Mouse (Mus musculus) forebrain, embryonic 14.5 days (tissue): ENCODE measurements around the gene Chga. TPM values are rescaled to one million over a fixed set of nuclear protein-coding genes. Genes with fewer than 3 reads are reported as not detected.

ENCODE experiments used
- ATAC-seq: fragments of 200-750 bp; cut with Nextera tagmentation; 2 replicates; pipeline ENCODE4 v1.8.0; 2017; ENCODE audit warnings: mild to moderate bottlenecking, moderate library complexity
- DNase-seq: peaks from one replicate; pipeline ENCODE4 v3.0.0-alpha.2; 2015; ENCODE audit warnings: low spot score
- H3K27ac ChIP-seq: fragments of 300-500 bp; sonication (generic); 2 replicates; pipeline ENCODE4 v1.5.1; 2014; ENCODE audit warnings: low read depth, mild to moderate bottlenecking, control low read depth, low read length, moderate library complexity
- H3K27me3 ChIP-seq: fragments of 300-500 bp; sonication (generic); replicated peaks from 2 replicates; pipeline ENCODE4 v1.6.1; 2014; ENCODE audit warnings: low read length, control low read depth, mixed read lengths; ENCODE audit not compliant: control insufficient read depth, insufficient read depth
- H3K36me3 ChIP-seq: fragments of 300-500 bp; sonication (generic); 2 replicates; pipeline ENCODE4 v1.6.1; 2014; ENCODE audit warnings: low read length, control low read depth; ENCODE audit not compliant: control insufficient read depth, insufficient read depth
- H3K4me1 ChIP-seq: fragments of 300-500 bp; sonication (generic); 2 replicates; pipeline ENCODE4 v1.6.1; 2014; ENCODE audit warnings: antibody characterized with exemption, low read length, control low read depth; ENCODE audit not compliant: control insufficient read depth, insufficient read depth
- H3K4me2 ChIP-seq: fragments of 300-500 bp; sonication (generic); 2 replicates; pipeline ENCODE4 v1.6.1; 2014; ENCODE audit warnings: mild to moderate bottlenecking, control low read depth, low read length
- H3K4me3 ChIP-seq: fragments of 300-500 bp; sonication (generic); 2 replicates; pipeline ENCODE4 v1.5.1; 2014; ENCODE audit warnings: low read depth, low read length, control low read depth
- H3K9ac ChIP-seq: fragments of 300-500 bp; sonication (generic); 2 replicates; pipeline ENCODE4 v1.6.1; 2014; ENCODE audit warnings: mild to moderate bottlenecking, low read length, control low read depth, moderate library complexity
- H3K9me3 ChIP-seq: fragments of 300-500 bp; sonication (generic); replicated peaks from 2 replicates; pipeline ENCODE4 v1.6.1; 2016; ENCODE audit warnings: low read length, control low read depth, mixed read lengths; ENCODE audit not compliant: control insufficient read depth
- WGBS: fragments of 180-500 bp; shearing (Covaris S2); extraction: QIAGEN DNeasy Blood & Tissue Kit; methylation state at CpG from one replicate; pipeline ENCODE4 v1.1.7; 2014; 5-methylcytosine and 5-hydroxymethylcytosine counted together
- polyA plus RNA-seq: library from polyadenylated mRNA; unstranded; fragments of >200 nt; fragmentation: Nextera tagmentation; extraction: Ambion mirVana; gene quantifications from 2 replicates; pipeline ENCODE4 v1.2.1, GENCODE M21; 2014

The Chga gene
- polyA plus RNA-seq, 1 experiment from 2014 or later = 63.3 TPM

DNA sequence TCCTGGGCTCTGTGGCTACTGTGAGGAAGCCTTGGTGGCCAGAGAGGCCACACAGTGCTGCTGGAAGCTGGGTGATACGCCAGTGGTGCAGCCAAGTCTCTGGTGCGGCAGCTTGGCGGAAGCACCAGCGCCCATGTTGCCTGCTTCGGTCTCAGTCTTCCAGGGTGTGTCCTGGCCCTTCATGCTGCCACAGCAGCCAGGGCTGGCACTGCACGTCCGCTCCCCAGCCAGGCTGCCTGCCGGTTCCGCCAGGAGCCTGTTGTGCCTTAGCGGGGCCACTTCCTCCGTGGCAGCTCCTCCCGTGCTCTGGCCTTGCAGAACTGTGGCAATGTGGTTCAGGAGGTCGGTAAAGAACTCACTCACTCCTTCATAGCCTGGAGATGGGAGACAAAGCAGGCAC is 15.3 kb downstream of the Chga start:
- H3K36me3 ChIP-seq = peaks cover 32% of the 10 kb centered on the region
- H3K9ac ChIP-seq = no peak overlapping the region
- no peaks in the 10 kb centered on the region for H3K27me3 ChIP-seq
- no peaks in the 10 kb centered on the region for H3K4me1 ChIP-seq
- H3K4me2 ChIP-seq = no peak overlapping the region
- no peak overlapping the region for H3K4me3 ChIP-seq
- ATAC-seq (no peak), DNase-seq (no peak)
- H3K9me3 ChIP-seq = no peaks in the 10 kb centered on the region
- no peak overlapping the region for H3K27ac ChIP-seq
- 84% methylated on average over 13 of the region's 13 CpGs for WGBS

GRCm38 (mm10) chr12:102570734-102571133 is 16.0 kb downstream of the Chga start:
- ATAC-seq (no peak), DNase-seq (no peak)
- H3K9me3 ChIP-seq = no peaks in the 10 kb centered on the region
- no peak overlapping the region for H3K9ac ChIP-seq
- WGBS = 78% methylated on average over 5 of the region's 5 CpGs
- H3K4me1 ChIP-seq = no peaks in the 10 kb centered on the region
- H3K4me3 ChIP-seq = no peak overlapping the region
- no peak overlapping the region for H3K27ac ChIP-seq
- no peak overlapping the region for H3K4me2 ChIP-seq
- H3K36me3 ChIP-seq = peaks cover 32% of the 10 kb centered on the region
- no peaks in the 10 kb centered on the region for H3K27me3 ChIP-seq

DNA sequence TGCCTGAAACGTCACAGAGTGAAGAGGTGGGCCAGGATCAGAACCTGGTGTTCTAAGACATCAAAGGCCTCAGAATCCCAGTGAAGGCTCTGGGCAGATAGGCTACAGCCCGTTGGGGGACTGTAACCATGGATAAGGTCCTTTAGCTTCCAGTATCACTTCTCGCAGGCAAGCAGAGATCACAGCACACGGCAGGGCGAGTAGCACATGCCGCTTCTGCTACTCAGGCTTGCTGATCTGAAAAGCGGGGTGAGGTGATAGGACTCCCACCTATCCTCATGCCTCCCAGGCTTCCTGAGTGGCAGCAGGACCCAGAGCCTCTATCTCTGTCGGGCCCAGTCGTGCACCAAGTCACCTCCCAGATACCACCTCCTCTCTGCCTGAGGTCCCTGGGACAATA is 16.9 kb downstream of the Chga start:
- Histone ChIP-seq H3K27me3 (no peaks in the 10 kb centered on the region), H3K27ac (no peak overlapping the region), H3K4me3 (no peak overlapping the region), H3K4me1 (no peaks in the 10 kb centered on the region), H3K4me2 (no peak overlapping the region), H3K9ac (no peak overlapping the region), H3K36me3 (peaks cover 36% of the 10 kb centered on the region), H3K9me3 (no peaks in the 10 kb centered on the region)
- WGBS = 89% methylated on average over 9 of the region's 9 CpGs
- DNase-seq (no peak), ATAC-seq (no peak)

- no peak for DNase-seq
- no peak overlapping the region for H3K4me2 ChIP-seq
- no peaks in the 10 kb centered on the region for H3K9me3 ChIP-seq
- H3K4me3 ChIP-seq = no peak overlapping the region
- 60% methylated on average over 7 of the region's 7 CpGs for WGBS
- H3K27me3 ChIP-seq = no peaks in the 10 kb centered on the region
- ATAC-seq = no peak
- H3K36me3 ChIP-seq = peaks cover 49% of the 10 kb centered on the region
- no peaks in the 10 kb centered on the region for H3K4me1 ChIP-seq
- no peak overlapping the region for H3K27ac ChIP-seq
- no peak overlapping the region for H3K9ac ChIP-seq
These were observed 18.3 kb downstream of the Chga start for GRCm38 (mm10) chr12:102573036-102573435.

- Histone ChIP-seq H3K27ac (no peak overlapping the region), H3K4me2 (no peak overlapping the region), H3K9ac (no peak overlapping the region), H3K4me3 (no peak overlapping the region), H3K36me3 (peaks cover 50% of the 10 kb centered on the region), H3K9me3 (no peaks in the 10 kb centered on the region), H3K4me1 (no peaks in the 10 kb centered on the region), H3K27me3 (no peaks in the 10 kb centered on the region)
- ATAC-seq = no peak
- 88% methylated on average over 5 of the region's 5 CpGs for WGBS
- no peak for DNase-seq
These were observed 21.0 kb downstream of the Chga start for GRCm38 (mm10) chr12:102575541-102576329.

DNA sequence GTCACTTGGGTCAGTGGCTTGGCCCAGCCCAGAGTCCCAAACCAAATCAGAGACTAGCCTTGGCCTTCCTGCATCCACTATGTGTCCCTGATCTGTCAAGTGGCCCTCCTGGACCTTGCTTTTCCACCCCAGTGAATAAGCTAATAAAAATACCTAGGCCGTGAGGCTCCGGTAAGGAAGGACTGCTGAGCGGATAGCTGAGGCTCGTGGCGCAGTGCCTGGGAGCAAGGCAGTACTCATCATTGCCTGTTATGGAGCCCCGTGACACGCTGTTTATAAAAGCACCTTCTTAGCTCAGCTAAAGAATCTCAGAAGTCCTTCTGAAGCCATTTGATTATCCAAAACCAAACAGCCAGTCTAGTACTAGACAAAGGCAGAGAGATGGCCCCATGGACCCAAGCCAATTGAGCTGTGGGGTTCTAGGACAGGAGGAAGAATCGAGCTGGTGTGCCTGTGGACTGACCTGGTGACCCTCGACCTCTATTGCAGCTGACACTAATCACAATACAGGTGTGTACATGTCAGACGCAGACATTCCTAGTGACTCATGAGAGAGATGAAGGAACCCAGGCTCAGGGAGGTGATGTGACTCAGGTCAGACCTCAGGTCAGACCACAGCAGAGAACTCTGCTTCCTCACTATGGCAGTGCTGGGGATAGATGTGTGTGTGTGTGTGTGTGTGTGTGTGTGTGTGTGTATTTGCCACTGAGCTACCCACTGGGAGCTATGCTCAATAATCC is 22.1 kb downstream of the Chga start:
- Histone ChIP-seq H3K27me3 (no peaks in the 10 kb centered on the region), H3K4me3 (no peak overlapping the region), H3K9me3 (no peaks in the 10 kb centered on the region), H3K36me3 (peaks cover 52% of the 10 kb centered on the region), H3K27ac (no peak overlapping the region), H3K4me2 (no peak overlapping the region), H3K9ac (no peak overlapping the region), H3K4me1 (no peaks in the 10 kb centered on the region)
- DNase-seq (no peak), ATAC-seq (no peak)
- WGBS = 87% methylated on average over 10 of the region's 10 CpGs

DNA sequence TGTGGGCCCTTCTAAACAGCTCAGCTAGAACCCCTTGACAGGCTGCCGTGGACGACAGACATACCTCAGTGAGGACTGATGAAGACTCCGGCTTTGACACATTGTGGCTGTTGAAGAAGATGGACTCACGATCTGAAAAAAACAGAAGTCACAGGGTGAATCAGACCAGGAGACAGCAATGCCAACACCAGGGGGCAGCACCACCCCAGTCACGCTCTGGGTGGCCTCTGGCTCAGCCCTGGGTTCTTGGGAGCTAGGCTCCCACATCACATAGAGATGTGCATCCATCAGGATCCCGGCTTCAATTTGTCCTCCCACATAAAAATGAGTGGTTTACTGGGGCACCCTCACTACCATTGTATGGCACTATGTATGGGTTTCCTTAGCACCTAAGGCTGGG is 24.3 kb downstream of the Chga start:
- no peak overlapping the region for H3K4me2 ChIP-seq
- H3K4me1 ChIP-seq = no peaks in the 10 kb centered on the region
- no peak overlapping the region for H3K27ac ChIP-seq
- H3K9ac ChIP-seq = no peak overlapping the region
- ATAC-seq (peak; percentile 82), DNase-seq (peak; percentile 72)
- WGBS = 66% methylated on average over 6 of the region's 6 CpGs
- no peaks in the 10 kb centered on the region for H3K27me3 ChIP-seq
- no peak overlapping the region for H3K4me3 ChIP-seq
- H3K9me3 ChIP-seq = no peaks in the 10 kb centered on the region
- H3K36me3 ChIP-seq = peaks cover 44% of the 10 kb centered on the region

GRCm38 (mm10) chr12:102581579-102582196 is 26.9 kb downstream of the Chga start:
- no peaks in the 10 kb centered on the region for H3K9me3 ChIP-seq
- no peaks in the 10 kb centered on the region for H3K27me3 ChIP-seq
- DNase-seq (no peak), ATAC-seq (no peak)
- H3K9ac ChIP-seq = no peak overlapping the region
- WGBS = 74% methylated on average over 5 of the region's 5 CpGs
- H3K27ac ChIP-seq = peak overlapping the region; percentile 14; the same call in 1 of the 2 replicates
- H3K4me3 ChIP-seq = no peak overlapping the region
- no peak overlapping the region for H3K4me2 ChIP-seq
- H3K36me3 ChIP-seq = peaks cover 44% of the 10 kb centered on the region
- H3K4me1 ChIP-seq = no peaks in the 10 kb centered on the region

GRCm38 (mm10) chr12:102582441-102582840 is 27.7 kb downstream of the Chga start:
- H3K9me3 ChIP-seq = no peaks in the 10 kb centered on the region
- no peak overlapping the region for H3K4me2 ChIP-seq
- H3K36me3 ChIP-seq = peaks cover 43% of the 10 kb centered on the region
- no peak overlapping the region for H3K9ac ChIP-seq
- ATAC-seq (no peak), DNase-seq (no peak)
- no peak overlapping the region for H3K4me3 ChIP-seq
- H3K27ac ChIP-seq = no peak overlapping the region
- WGBS = 79% methylated on average over 11 of the region's 11 CpGs
- no peaks in the 10 kb centered on the region for H3K4me1 ChIP-seq
- H3K27me3 ChIP-seq = no peaks in the 10 kb centered on the region
